Mouse (Mus musculus): ENCODE measurements around the gene 2900011O08Rik. TPM values are rescaled to one million over a fixed set of nuclear protein-coding genes. Genes with fewer than 3 reads are reported as not detected.

Gene 2900011O08Rik
- total RNA-seq, 2 experiments from 2014 or later = 287 to 294 TPM

DNA sequence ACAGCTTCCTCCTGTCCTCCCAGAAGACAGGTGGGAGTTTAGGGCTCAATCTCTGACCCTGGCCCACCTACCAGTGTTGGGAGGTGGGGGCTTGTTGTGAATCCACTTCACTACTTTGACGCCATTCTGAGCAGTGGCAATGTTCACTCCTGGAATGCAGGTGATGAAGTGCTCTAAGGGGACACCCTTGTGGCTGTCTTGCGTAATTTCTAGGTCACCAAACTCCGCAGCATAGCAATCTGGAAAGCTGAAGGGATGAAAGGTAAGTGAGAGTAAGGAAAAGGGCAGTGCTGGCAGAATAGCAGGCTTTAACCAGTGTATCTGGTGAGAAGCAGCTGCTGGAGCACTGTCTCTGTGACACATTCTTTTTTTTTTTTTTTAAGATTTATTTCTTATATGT is 145.0 kb downstream of the 2900011O08Rik start:
- DNase-seq (ENCODE audit: low spot score in 2 of 2) = no peak

DNA sequence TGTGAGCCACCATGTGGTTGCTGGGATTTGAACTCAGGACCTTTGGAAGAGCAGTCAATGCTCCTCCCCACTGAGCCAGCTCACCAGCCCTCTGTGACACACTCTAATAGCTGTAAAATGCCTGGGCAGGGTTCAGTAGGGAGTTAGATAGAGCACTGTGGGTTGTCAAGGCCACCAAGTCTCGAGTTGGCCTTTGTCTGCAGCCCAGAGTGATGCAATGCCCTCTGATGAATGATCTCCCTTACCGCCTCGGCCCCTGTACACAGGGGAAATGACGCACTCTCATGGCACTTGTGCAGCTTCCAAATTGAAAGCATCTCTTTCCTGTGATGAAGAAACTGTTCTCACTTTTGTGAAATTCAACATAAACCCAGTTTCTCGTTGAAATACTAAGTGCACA is 145.4 kb downstream of the 2900011O08Rik start:
- no peak for DNase-seq (ENCODE audit: low spot score in 2 of 2)

DNA sequence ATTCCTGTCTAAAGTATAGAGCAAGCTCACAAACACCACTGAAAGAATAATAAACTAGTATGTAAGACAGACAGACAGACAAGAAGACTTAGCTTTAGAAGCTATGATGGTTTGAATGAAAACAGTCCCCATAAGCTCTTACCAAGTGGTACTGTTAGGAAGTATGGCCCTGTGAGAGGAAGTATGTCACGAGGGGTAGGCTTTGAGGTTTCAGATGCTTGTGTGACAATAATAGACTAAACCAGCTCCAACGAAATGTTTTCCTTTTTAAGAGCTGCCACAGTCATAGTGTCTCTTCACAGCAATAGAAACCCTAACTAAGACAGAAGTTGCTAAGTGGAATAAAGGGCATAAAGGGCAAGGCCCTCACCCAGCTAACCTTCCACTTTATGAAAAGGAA is 148.6 kb downstream of the 2900011O08Rik start:
- DNase-seq (ENCODE audit: low spot score in 2 of 2) = no peak

DNA sequence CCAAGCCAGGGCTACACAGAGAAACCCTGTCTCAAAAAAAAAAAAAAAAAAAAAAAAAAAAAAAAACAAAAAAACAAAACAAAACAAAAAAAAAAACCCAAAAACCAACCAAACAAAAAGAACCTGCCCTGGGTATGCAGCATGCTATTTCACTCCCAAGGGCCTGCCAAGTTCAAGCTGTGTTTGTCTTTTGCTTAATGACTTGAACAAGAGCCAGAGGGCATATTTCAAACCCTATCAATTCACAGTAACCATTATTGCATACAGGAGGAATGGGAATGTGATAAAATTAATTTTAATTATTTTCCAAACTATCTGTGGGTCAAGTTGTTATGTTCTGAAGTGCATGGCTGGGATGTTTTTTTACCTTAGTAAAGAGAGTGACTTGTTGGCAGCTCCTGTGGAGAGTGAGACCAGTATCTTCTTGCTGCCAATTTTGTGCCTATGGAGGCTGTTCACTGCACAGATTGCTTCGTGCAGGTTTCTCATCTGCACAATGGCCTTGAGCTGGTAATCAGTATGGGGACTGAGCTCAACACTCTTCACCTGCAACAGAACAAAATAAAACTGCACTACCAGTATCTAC is 151.7 kb downstream of the 2900011O08Rik start:
- no peak for DNase-seq (ENCODE audit: low spot score in 2 of 2)

DNA sequence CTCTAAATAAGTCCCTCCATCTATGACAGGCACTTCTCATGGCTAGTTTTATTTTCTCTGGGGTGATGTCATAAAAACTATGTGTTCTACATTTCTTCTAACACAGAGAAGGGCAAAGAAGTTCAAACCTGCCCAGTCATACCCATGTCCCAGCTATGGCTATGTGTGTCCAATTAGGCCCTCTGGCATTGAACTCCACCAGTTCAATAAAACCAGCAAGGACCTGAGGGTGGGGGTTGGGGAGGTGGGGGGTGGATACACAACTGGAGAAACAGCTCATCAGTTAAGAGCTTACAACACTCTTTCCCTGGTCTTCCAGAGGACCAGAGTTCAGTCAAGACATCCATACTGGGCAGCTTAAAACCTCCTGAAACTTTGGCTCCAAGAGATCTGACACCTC is 152.7 kb downstream of the 2900011O08Rik start:
- no peak for DNase-seq (ENCODE audit: low spot score in 2 of 2)

DNA sequence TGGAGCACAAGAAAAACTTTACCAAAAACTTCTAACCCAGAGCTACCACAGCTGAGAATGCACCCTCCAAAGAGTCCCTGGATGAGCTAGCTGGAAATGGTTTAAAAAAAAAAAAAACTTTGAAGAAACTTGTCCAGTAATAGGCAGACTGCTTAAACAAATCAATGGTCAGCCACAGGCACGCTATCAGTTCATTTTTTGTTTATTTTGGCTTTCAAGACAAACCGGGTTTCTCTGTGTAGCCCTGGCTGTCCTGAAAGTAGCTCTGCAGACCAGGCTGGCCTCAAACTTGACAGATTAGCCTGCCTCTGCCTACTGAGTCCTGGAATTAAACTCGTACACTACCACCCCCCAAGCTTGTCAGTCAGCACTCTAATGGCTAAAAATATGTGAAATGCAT is 156.9 kb downstream of the 2900011O08Rik start:
- DNase-seq (ENCODE audit: low spot score in 2 of 2) = no peak

DNA sequence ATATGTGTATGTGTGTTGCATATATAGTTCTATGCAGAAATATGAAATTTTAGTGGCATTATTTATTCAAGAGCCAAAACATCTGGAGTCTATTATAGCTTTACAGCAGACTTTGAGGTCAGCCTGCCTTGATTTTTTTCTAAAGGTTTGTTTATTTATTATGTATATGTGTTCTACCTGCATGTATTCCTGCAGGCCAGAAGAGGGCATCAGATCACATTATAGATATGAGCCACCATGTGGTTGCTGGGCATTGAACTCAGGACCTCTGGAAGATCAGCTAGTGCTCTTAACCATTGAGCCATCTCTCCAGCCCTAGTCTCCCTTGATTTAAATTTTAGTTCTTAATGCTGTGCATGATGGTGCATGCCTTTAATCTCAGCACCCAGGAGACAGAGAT is 161.3 kb downstream of the 2900011O08Rik start:
- DNase-seq (ENCODE audit: low spot score in 2 of 2) = no peak

Small RNA genes lying within 50 kb of the gene (microRNA-seq; reads per million reads assigned to microRNA genes)
- 0 reads per million in 2 experiments for gene Gm27671

Other genes starting within 250 kb of the 2900011O08Rik start
- 10 to 100 TPM; 49.1 to 51.7 TPM for gene Rrn3, start 205.9 kb upstream of the 2900011O08Rik start, total RNA-seq (2021)
- gene Ntan1, start 167.8 kb upstream of the 2900011O08Rik start, total RNA-seq (2021) = 100 to 1,000 TPM in 1 of 2 experiments, 10 to 100 TPM in 1; 96.8 to 109 TPM
- 10 to 100 TPM; 62.0 to 82.6 TPM for gene Pdxdc1, start 83.5 kb upstream of the 2900011O08Rik start, total RNA-seq (2021)
- 10 to 100 TPM; 69.7 to 75.5 TPM for gene Mpv17l, start 83.4 kb upstream of the 2900011O08Rik start, total RNA-seq (2021)
- 1 to 10 TPM in 1 of 2 experiments, under 1 TPM in 1; 0.77 to 1.4 TPM for gene Ifitm7, start 284 bp downstream of the 2900011O08Rik start, total RNA-seq (2021)
- gene Nde1, start 176.7 kb downstream of the 2900011O08Rik start, total RNA-seq (2021) = 10 to 100 TPM; 13.2 to 13.4 TPM
- gene Marf1, start 176.7 kb downstream of the 2900011O08Rik start, total RNA-seq (2021) = 100 to 1,000 TPM; 152 to 161 TPM

Data from left cerebral cortex, adult 18-20 months (tissue).